Mouse (Mus musculus): ENCODE data around the gene Cmtm6. TPM values are rescaled to one million over a fixed set of nuclear protein-coding genes. Genes with fewer than 3 reads are reported as not detected.

Gene Cmtm6
- total RNA-seq, 2 experiments from 2014 or later: 25.9 to 28.1 TPM

DNA sequence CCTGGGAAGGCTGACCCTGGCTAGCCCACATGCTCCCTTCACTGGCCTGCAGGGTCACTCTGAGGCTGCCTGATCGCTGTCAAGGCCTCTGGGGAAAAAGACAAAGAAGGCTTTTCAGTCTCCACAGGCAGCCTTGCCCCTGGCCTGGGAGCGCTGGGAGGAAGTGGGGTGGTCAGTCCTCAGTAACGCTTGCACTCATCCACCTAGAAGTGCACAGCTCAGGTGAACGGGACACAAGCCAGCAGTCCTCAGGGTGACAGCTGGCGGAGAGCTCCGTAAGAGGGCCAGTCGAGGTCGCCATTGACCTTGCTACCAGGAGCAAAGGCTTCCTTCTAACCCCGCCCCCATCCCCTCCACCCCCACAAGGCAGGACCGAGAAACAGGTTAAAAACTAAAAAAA lies 37.1 kb downstream of the Cmtm6 start:
- DNase-seq (ENCODE audit: low spot score in 2 of 2): no peak

DNA sequence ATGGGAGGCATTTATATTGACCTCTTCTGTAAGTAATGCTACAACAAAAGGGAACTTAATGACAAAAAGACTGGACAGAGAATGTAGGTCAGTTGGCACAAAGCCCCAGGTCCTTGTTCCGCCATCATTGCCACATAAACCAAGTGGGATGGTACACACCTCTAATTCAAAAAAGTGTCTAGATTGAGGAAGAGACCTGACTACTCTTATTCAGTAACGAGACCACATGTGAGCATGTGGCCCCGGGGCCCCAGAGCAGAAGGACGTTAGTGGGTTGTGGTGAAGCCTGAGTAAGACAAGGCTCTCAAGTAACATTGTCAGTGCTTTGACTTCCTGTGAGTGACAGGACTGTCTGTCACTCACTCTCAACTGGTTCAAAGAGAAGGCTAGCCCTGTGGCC lies 39.3 kb downstream of the Cmtm6 start:
- no peak for DNase-seq (ENCODE audit: low spot score in 2 of 2)

DNA sequence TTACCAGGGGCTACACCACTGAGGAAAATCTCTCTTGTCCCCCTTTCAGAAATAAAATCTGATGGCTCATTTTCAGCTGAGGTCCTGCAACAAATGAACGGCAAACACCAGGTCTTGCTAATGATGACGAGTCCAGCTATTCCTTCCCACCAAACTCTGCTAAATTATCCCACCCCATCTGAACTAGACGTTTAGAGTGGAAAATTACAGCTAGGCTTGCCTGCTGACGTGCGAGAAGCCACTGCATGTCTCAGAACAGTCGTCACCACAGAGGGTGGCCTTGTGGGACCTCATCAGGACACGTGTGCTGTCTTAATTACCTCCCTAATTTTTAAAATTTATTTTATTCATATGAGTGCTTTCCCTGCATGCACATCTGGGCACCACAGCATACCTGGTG lies 40.6 kb downstream of the Cmtm6 start:
- no peak for DNase-seq (ENCODE audit: low spot score in 2 of 2)

GRCm38 (mm10) chr9:114774629-114775028 lies 43.7 kb downstream of the Cmtm6 start:
- no peak for DNase-seq (ENCODE audit: low spot score in 2 of 2)

- peak; percentile 49 to 70 for DNase-seq (ENCODE audit: low spot score in 2 of 2)
Observed at GRCm38 (mm10) chr9:114775272-114775671, 44.4 kb downstream of the Cmtm6 start.

- DNase-seq (ENCODE audit: low spot score in 2 of 2): no peak
Observed at GRCm38 (mm10) chr9:114776361-114776760, 45.4 kb downstream of the Cmtm6 start.

DNA sequence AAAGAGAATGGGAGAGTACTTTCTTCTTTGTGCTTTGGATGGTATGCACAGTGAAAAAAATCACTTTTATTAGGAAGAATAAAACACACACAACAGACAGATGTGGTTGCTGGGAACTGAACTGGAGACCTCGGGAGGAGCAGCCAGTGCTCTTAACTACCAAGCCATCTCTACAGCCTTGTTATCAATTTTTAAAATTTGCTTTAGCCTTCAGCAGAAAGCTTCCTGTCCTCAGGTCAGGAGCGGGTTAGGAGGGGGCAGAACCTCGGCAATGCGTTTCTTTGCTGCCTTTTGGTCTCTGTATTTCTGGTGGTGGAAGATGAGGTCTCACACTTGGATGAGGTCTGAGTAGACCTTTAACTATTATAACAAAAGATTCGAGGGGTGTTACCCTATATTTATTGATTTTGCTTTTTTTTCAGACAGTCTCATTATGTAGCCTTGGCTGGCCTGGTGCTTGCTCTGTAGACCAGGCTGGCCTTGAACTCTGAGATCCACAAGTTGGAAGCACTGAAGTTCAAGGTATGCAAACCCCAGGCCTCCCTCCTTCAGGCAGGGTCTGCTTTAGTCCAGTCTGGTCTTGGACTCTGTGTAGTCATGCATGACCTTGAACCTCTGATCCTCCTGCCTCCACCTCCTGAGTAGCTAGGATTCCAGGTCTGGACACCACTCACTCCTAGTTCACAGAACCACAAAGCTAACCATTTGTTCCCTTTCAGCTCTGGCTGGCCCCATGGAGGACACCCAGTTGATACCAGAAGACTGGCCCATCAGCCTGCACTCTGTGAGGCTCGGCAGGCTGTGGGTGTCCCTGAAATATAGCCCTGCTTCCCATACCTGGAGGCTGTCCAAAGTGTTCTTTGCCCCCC lies 46.5 kb downstream of the Cmtm6 start:
- no peak for DNase-seq (ENCODE audit: low spot score in 2 of 2)

DNA sequence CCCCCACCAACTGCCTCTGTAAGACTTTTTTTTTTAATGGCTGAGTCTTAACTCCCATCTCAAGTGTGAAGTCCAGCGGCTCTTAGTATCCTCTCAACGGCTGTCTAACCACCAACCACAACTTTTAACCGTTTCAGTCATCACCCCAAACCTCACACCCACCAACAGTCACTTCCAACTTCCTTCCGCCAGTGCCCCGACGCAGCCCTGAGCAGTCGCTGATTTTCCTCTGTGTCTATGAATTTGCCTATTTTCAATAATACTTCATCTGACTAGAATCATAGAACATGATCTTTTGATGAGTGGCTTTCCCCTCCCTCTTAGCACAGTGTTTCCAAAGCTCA lies 47.1 kb downstream of the Cmtm6 start:
- DNase-seq (ENCODE audit: low spot score in 2 of 2): no peak

GRCm38 (mm10) chr9:114778877-114779276 lies 48.0 kb downstream of the Cmtm6 start:
- DNase-seq (ENCODE audit: low spot score in 2 of 2): no peak

DNA sequence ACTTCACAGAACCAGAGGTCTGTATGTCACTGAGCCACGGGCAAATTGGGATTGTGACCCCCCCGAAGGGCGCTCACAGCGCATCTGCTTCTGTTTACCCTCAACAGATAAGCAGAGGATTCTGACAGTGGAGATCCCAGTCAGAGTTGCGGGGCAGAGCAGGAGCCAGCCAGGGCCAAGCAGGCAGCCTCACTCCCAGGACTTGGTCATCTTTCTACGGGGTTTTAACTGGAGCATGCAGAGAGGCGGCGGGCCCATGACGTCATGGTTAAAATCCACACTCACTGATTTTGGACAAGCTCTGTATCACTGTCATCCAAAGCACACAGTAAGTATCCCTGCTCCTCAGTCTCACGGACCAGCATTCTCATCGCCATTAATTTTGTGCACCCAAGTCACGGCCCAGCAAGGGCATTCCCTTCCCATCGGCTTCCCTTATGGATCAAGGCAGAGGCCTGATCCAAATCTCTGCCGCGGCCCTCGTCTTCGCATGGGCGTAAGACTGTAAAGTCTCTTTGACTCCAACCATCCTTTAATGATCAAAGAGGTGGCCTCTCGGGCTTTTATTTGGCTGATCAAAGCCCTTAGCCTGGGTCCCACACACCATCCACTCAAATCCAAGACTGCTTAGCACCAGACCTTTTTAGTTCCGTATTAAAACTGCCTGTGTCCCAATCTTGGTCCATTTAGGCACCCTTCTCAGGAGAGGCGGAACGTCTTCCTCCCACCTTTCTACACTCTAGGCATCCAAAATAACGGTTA lies 49.2 kb downstream of the Cmtm6 start:
- DNase-seq (ENCODE audit: low spot score in 2 of 2): no peak

- peak; percentile 17 to 29 for DNase-seq (ENCODE audit: low spot score in 2 of 2)
Observed at GRCm38 (mm10) chr9:114780746-114781525, 50.0 kb downstream of the Cmtm6 start.

DNA sequence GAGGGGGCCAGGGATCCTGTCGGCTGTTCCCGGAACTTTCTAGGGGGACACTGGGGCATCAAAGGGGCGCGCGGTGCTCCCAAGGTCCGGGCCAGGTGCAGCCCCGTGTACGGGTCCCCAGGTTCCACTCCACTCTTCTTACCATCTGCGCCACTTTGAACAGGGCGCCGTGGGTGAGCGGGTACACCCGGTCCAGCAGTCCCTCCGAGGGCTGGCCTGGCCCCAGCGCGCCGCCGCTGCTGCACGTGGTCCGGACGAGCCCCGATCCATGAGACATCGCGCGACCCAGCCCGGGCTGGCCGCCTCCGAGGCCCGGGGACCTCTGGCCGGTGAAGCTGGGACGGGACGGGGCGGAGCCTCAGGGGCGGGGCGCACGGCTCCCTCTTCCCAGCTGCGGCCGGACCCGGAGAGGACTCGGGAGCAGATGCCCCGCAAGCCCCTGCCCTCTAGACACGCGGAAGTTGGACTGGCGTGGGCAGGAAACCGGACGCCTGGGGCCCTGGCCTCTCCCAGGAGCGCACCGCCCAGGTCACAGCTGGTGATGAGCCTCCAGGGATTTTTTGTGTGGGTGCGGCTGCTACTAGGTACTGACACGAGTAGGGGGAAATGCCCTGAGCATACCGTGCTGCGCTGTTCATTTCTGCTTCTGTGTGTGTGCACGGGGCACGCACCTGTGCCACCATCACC lies 50.8 kb downstream of the Cmtm6 start, which contains the start of gene Cmtm7:
Gene Cmtm7 (minus strand): TSS at position 331 of the 687 bp plus-strand sequence.
- DNase-seq (ENCODE audit: low spot score in 2 of 2): peak in 1 of 2 experiments; percentile 26

DNA sequence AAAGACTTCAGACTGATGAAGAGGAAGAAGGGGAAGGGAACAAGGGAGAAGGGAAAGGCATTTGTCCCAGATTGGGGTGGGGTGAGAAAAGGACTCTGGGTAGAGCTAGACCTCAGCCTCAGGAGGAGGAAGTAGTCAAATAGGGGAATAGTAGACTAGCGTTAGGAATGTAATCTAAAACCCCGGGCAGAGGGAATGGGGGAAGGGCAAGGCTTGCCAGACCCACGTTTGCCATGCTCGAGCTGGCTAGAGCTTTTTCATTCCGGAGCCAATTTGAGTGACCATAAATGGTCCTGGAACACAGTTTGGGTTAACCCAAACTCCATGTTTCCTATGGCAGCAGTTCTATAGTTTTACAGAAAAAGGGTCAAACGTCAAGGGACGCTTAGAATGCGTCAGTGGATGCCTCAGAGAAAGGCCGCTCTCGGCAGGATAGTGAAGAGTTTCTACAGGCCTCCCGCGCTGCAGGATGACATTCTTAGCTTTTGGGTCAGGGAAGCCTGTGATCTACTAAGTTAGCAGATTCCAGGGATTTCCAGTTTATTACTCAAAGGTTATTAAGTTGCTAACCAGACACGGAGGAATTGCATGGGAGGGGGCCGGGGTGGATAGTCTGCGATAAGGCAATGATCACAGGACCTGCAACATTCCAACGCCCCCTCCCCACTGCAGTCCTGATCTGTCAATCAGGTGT lies 54.7 kb downstream of the Cmtm6 start:
- no peak for DNase-seq (ENCODE audit: low spot score in 2 of 2)

DNA sequence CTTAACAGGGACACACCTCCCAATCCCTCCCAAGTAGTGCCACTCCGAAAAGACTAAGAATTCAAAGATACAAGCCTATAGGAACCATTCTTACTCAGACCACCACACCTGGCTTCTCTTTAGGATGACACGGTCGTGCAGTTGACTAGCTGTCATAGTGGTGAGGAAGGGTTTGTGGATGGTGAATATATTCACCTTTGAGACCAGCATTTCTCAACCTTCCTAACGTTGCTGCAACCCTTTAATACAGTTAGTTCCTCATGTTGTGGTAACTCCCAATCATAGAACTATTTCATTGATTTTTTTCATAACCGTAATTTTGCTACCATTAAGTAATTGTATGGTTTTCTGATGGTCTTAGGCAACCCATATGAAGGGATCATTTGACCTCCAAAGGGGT lies 56.2 kb downstream of the Cmtm6 start:
- no peak for DNase-seq (ENCODE audit: low spot score in 2 of 2)

DNA sequence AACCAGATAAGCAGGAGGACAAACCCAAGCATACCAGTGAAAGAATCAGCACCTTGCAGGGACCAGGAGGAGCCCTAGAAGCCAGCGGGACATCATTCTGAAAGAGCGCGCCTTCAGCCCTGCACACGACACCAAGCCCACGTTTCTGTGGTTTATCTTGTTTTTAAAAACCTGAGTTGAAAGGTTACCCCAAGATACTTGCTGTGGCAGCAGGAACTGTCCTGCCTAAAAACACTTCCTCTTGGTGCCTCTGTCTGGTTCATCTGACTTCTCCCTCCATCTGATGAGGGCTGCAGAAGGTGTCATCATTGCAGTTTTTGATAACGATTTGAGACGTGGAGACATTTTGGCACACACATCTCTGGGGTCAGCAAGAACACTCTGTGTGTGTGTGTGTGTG lies 56.8 kb downstream of the Cmtm6 start:
- no peak for DNase-seq (ENCODE audit: low spot score in 2 of 2)

DNA sequence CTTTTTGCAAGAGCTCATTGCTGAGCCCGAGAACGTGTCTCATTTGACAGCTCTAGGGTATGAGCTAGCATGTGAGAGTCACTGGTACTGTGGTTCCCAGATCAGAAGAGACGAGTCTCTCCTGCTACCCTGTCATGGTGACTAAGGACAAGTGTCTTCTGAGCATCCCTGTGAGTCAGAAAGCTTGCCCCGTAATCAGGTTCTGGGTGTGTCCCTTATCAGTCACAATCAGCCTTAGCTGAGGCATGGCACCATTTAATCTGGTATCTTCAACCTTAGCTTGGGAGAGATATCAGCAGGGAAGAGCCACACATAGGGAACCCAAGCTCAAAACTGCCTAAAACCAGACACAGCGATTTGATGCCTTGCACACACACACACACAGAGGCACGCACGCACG lies 57.8 kb downstream of the Cmtm6 start:
- no peak for DNase-seq (ENCODE audit: low spot score in 2 of 2)

GRCm38 (mm10) chr9:114789557-114789956 lies 58.6 kb downstream of the Cmtm6 start:
- DNase-seq (ENCODE audit: low spot score in 2 of 2): no peak

- no peak for DNase-seq (ENCODE audit: low spot score in 2 of 2)
Observed at GRCm38 (mm10) chr9:114789989-114790388, 59.1 kb downstream of the Cmtm6 start.

DNA sequence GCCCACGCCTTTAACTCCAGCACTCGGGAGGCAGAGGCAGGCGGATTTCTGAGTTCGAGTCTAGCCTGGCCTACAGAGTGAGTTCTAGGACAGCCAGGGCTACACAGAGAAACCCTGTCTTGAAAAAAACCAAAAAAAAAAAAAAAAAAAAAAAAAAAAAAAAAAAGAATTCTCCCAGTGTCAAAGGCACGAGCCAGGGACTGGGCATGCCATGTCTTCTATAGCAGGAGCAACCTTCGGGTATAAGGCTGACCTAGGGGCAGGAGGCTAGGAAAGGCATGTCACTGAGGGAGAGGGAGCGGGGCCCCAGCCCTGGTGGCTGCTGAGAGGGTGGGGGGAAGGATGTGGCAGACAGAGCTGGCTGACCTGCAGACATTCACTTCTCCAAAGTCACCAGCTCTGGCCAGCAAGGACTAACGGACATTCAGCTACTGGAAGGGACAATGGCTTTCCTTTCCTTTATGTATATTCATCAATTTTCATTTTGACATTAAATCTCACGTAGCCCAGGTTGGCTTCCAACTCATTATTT lies 62.9 kb downstream of the Cmtm6 start:
- no peak for DNase-seq (ENCODE audit: low spot score in 2 of 2)

DNA sequence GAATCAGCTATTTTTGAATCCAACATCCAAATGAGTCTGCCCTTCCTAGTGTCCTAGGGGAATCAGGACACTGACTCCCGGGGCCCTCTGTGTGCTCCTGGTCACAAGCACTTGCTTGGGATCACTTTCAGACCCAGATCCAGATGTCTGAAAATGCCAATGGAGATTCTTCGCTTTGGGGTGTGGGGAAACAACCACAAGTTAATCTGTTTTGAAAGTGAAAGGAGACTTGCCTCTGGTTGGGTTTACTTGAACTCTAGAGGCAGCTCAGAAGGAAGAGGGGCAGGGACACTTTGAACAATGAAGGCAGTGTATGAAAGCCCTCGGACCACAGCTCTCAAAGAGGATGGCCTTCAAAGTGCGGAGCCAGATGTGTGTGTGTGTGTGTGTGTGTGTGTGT lies 63.6 kb downstream of the Cmtm6 start:
- DNase-seq (ENCODE audit: low spot score in 2 of 2): no peak
